Mouse (Mus musculus) layer of hippocampus, adult 2 months (tissue): ENCODE data around the gene Nbas. TPM values are rescaled to one million over a fixed set of nuclear protein-coding genes. Genes with fewer than 3 reads are reported as not detected.

Source experiments
- DNase-seq, 2 experiments: peaks; one replicate each; pipeline ENCODE4 v3.0.0; 2022; ENCODE audit warnings: low spot score in 2 of 2
- H3K27ac ChIP-seq: fragments of 200-600 bp; 2 replicates; pipeline ENCODE4 v1.8.1; 2022
- H3K4me3 ChIP-seq: fragments of 200-600 bp; 2 replicates; pipeline ENCODE4 v1.8.1; 2022; ENCODE audit warnings: mild to moderate bottlenecking
- CTCF ChIP-seq: fragments of 200-600 bp; conservative IDR thresholded peaks from 2 replicates; pipeline ENCODE4 v1.8.1; 2022; ENCODE audit warnings: antibody characterized with exemption, mild to moderate bottlenecking, moderate library complexity
- total RNA-seq, 2 experiments: library from RNA; stranded (reverse); gene quantifications; 2 replicates each; pipeline ENCODE4 v1.2.3; 2021

Gene Nbas
- total RNA-seq, 2 experiments from 2014 or later: 34.5 to 36.8 TPM

GRCm38 (mm10) chr12:13444653-13445431, 175.9 kb downstream of the Nbas start:
- H3K27ac ChIP-seq: no peak overlapping the region
- DNase-seq: no peak
- H3K4me3 ChIP-seq: no peak overlapping the region
- no peak for TF ChIP-seq CTCF

DNA sequence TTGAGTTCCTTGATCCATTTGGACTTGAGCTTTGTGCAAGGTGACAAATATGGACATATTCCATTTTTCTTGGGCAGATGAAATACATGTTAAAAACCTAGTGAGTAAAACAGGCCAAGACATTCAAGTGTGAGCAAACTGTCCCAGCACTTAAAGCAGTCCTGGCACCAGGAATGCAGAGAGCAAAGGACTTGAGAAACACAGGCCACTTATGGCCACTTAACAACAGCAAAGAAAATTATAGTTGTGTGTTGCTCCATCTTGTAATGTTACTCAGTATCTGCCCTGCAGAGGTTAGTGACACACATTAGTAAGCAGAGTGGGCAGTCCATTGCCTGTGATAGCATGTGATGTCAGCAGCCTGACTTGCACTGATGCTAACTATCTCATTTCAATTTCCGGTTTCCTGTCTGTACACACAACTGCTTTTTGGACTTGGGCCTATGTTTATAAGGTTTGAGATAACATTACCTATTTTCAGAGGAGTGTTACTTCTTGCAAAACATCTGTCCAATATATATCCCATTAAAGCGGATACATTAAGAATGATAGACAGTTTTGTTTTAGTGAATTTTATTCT, 176.6 kb downstream of the Nbas start:
- Histone ChIP-seq H3K27ac (no peak overlapping the region), H3K4me3 (no peak overlapping the region)
- no peak for TF ChIP-seq CTCF
- DNase-seq: no peak

DNA sequence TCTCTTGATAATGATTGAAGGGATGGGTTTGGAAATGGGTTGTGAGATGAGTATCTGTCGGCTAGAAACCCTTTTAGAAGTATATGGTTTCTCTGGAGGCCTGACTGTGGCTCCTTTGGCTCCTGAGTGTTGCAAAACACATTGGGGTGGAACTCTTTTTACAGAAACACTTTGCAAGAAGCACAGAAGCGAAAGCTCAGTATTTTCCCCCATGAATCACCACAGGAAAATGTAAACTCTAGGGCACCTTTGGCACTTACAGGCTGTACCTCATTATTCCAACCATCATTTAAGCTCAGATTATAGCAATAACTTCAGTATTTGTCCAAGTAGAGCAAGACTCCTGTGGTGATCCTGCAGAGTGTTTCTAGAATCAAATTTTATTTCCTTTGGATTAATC, 180.0 kb downstream of the Nbas start:
- no peak overlapping the region for H3K27ac ChIP-seq
- TF ChIP-seq CTCF: no peak
- DNase-seq: no peak
- no peak overlapping the region for H3K4me3 ChIP-seq

DNA sequence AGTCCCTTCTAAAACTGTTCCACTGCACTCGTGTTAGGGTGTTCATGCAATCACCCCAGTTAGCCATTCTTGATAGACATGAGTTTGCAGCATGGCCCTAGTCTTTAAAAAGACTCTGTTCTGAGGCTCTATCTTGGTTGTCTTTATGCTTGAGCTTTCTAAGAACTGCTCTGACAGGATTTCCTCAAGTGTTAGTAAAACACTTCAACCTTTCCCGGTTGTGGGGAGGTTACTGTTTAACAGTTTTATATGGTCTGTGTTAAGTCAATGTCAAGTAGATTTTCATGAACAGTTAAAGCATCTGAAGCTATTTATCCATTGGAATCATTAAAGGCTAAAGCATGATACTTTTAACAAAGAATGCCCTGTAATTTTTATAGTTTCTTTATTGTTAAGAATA, 183.1 kb downstream of the Nbas start:
- no peak for DNase-seq
- no peak overlapping the region for H3K27ac ChIP-seq
- H3K4me3 ChIP-seq: no peak overlapping the region
- TF ChIP-seq CTCF: no peak

- TF ChIP-seq CTCF: no peak
- H3K27ac ChIP-seq: no peak overlapping the region
- DNase-seq: no peak
- H3K4me3 ChIP-seq: no peak overlapping the region
Observed at GRCm38 (mm10) chr12:13460223-13460853, 191.4 kb downstream of the Nbas start.

GRCm38 (mm10) chr12:13461558-13462153, 192.7 kb downstream of the Nbas start:
- no peak for DNase-seq
- Histone ChIP-seq H3K4me3 (no peak overlapping the region), H3K27ac (no peak overlapping the region)
- TF ChIP-seq CTCF: no peak

GRCm38 (mm10) chr12:13462397-13462796, 193.5 kb downstream of the Nbas start:
- no peak for TF ChIP-seq CTCF
- Histone ChIP-seq H3K4me3 (no peak overlapping the region), H3K27ac (no peak overlapping the region)
- peak in 1 of 2 experiments; percentile 45 for DNase-seq

- no peak for TF ChIP-seq CTCF
- H3K27ac ChIP-seq: no peak overlapping the region
- no peak overlapping the region for H3K4me3 ChIP-seq
- DNase-seq: no peak
Observed at GRCm38 (mm10) chr12:13465554-13465953, 196.6 kb downstream of the Nbas start.

- H3K4me3 ChIP-seq: no peak overlapping the region
- H3K27ac ChIP-seq: no peak overlapping the region
- no peak for TF ChIP-seq CTCF
- no peak for DNase-seq
Observed at GRCm38 (mm10) chr12:13474881-13475280, 205.9 kb downstream of the Nbas start.

DNA sequence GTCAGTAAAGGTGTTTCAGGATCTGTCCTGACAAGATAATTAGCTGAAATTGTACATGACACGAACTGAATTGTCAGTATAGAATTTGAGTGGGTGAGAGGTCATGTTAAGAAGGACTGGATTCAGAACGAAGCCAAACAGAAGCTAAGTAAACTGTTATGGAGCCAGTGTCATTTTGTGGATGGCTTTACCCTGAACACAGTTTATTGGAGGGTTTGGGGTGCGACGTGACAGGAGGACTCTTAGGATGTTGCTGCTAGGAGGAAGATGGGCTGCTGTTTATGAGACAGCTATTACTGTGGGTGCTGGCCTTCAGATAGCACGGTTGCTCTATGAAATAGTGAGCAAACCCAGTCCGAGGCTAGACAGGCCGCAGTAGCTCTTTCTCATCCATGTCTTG, 210.2 kb downstream of the Nbas start:
- Histone ChIP-seq H3K27ac (no peak overlapping the region), H3K4me3 (no peak overlapping the region)
- no peak for TF ChIP-seq CTCF
- no peak for DNase-seq

GRCm38 (mm10) chr12:13486278-13486677, 217.3 kb downstream of the Nbas start:
- peak in 1 of 2 experiments; percentile 40 for DNase-seq
- TF ChIP-seq CTCF: no peak
- H3K27ac ChIP-seq: no peak overlapping the region
- H3K4me3 ChIP-seq: no peak overlapping the region

GRCm38 (mm10) chr12:13497211-13497610, 228.3 kb downstream of the Nbas start:
- DNase-seq: no peak
- Histone ChIP-seq H3K4me3 (no peak overlapping the region), H3K27ac (no peak overlapping the region)
- TF ChIP-seq CTCF: no peak

DNA sequence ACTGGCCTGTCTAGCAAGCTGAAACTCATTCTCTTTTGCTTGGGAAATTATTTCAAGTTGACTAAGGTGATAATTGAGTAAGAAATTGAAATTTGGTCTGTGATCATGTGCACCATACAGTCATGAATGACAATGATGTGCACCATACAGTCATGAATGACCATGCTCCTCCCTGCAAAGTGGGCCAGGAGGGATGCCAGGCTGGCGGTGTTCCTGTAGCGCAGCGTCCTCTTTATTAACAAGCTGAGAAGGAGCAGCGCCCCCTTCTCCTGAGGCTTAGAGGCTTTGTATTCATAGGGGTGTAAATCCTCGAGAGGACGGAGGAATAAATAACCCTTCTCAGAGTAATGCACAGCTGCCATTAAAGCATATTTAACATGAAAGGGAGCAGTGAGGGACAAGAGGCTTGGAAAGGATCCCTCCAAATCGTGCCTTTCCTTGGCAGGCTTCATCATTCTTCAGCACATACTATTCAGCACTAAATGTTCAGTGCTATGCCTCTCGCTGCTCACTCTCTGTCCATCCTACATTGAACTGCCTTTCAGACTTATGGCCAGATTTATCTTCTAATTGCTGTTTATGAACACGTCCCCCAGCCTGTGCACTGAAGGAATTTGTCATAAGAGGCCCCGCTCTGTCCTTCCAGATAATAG, 230.4 kb downstream of the Nbas start:
- Histone ChIP-seq H3K27ac (peak overlapping the region; percentile 64), H3K4me3 (no peak overlapping the region)
- DNase-seq: no peak
- TF ChIP-seq CTCF: no peak
